Mouse (Mus musculus) fat pad, adult 2 months (tissue): ENCODE data around the gene Gm26897.

ENCODE experiments used
- DNase-seq: peaks from one replicate; pipeline ENCODE4 v3.0.0-alpha.2; 2011; ENCODE audit warnings: low read depth, low spot score; ENCODE audit errors: extremely low read depth

The Gm26897 gene

DNA sequence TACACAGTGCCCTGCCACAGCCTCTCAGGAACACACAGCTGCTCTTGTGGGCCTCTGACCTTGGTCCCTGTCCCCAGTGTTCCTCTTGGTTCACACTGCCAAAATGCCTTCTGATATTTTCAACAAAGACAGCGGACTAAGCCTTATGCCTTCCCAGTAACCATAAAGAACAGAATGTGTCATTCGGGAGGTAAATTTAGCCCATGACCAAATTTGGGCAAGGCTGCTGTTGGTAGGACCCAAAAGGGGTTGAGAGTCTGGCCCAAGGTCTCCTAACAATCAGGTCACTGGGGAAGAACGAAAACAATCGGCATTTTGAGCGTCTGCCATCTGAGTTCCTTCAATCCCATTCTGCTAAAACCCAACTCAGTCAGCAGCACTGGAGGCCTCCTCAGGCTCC, 15.9 kb downstream of the Gm26897 start:
- DNase-seq: no peak

DNA sequence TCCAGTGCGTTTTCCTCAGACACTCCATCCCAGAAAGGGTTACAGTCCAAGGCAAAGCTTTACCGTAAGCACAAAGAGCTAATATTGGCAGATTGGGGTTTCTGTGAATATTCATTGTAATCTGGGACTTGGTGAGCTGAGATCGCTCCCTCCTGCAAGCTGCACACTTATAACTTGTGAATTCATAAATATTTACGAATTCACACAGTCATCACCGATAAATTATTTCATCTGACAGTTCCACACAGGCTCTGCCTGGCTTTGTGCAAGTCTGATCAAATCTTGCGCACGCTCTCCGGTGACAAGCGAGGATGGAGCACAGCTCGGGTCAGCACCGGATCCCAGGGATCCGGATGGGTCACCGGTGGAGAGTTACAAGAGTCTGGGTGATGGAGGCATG, 16.4 kb downstream of the Gm26897 start:
- no peak for DNase-seq

DNA sequence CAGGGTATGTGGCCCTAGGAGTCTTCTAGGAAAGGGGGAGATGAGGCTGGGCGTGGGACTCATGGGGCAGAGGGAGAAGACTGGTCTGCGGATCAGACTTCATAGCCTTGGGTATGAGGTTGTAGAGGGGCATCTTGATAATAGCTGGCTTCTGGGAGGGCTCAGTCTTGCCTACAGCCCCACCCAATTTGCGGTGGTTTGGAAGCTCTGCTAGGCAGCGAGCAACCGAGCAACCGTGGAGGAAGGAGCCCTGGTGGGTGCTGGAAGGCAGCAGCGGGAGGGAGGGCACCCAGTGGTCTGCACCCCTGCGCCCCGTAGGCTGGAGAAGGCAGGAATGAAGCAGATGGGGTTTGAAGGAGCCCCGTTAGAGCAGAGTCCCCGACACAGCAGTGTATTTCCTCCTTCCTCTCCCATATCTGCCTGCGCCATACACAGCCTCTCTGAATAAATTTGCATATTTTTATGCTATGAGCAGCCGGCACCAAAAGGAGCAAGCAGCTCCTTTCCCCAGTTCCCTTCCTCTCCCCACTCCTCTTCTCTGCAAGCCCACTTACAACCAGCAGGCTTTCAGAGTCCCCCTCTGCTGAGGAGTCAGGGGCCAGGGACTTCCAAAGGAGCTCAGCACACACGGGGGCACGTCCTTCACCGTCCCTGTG, 20.9 kb downstream of the Gm26897 start:
- no peak for DNase-seq

DNA sequence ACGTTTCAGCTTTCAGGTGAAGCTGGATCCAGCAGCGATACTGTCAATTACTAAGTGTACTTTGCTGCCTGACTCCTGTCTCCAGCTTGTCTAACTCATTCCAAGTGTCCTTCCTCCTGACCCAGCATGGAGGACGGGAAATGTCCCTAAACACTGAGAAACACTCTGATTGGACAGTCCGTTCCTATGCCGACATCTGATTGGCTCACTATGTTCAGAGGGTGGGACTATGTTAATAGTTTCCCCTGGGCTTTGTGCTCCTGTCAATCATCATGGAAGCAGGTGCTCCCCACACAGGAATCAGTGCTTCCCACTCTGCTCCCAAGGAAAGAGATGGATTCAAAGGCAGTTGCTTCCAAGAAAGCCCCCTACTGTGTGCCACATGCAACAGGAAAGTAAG, 21.6 kb downstream of the Gm26897 start:
- DNase-seq: no peak

DNA sequence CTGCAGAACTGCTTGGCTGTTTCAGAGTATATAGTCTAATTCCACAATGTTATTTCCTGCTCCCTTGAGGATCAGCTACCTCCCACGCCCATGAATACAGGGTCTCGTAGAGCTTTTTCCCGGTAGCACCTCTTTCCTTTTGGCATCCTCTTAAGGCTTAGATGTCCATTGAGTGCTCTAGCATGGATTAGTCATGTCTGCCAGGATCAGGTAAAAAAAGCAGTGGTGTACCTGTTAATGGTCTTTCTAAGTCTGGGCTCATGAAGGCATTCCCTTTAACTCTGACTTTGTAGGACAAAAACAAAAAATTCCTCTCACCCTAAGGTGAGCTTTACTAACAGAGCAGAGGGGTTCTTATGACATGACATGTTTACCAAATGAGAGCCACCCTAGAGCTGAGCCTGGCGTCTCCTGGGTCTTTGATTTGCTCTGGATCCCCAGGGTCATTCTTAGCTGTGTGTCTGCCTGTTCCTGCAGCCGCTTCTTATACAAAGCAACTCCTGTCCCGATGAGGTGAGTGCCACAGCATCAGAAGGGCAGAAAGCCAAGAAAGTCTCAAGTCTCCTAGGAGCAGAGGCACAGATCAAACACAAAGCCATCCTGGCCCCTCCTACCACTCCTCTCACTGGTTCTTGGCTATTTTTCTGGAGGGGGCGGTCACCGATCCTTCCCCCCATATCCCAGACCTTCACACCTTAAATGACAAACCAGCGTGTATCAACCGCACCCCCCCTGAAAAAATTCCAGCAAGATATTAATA, 27.2 kb downstream of the Gm26897 start:
- DNase-seq: no peak

DNA sequence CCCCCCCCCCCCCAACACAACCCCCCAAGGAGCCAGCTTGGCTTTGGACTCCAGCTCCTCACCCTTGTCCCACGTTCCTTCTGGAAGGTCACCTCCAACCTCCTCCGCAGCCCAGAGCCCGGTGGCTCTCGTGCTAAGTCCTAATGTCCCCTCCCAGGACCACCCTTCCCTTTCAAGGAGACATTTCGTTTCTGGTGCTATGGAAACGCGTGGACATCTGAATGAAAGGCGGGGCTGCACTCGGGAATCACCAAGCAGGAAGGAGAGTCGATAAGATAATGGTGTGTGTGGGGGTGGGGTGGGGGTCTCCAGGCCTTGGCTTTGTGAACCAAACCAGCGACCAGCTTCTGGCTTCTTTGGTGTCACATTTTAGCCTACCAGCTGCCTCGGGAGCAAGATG, 27.9 kb downstream of the Gm26897 start:
- DNase-seq: no peak

DNA sequence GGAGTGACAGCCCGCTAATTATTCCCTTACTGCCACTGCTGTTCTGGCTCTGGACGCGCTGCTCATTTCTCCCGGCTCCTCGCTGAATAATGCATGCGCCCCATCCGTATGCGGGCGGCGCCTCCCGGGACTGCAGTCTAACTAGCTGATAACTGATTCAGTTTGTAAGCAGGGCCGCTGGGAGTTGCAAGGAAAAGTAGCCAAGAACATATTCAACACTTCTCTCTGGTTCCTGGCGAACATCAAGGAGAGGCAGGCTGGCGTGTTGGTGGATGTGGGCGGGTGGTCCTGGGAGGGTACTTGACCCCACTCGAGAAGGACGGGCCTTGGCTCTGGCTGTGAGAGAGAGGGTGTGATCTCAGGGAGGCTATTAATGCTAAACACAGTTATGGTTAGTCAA, 28.4 kb downstream of the Gm26897 start:
- DNase-seq: no peak

DNA sequence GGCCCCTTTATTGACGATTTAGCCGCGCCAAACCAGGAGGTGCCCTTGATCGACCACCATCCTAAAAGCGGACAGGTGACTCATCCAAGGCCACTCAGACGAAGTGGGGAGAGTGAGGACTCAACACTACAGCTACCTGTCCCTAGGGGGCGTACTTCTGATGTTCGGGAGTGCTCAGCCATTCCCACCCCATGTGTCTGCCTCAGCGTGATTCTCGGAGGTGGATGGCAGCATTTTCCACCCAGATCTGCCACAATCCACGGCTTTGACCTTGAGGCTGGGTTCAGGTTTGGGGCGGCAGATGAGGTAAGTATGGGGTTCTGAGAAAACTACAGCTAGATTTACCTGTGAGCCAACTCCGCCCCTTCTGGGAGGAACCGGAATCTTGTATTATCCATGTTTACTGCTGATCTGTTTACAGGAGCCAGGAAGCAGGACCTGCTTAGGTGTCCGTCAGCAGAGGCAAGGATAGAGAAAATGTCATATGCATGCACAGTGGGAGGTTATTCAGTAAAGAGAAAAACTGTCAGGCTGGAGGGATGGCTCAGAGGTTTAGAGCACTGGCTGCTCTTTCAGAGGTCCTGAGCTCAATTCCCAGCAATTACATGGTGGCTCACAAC, 32.1 kb downstream of the Gm26897 start:
- no peak for DNase-seq

DNA sequence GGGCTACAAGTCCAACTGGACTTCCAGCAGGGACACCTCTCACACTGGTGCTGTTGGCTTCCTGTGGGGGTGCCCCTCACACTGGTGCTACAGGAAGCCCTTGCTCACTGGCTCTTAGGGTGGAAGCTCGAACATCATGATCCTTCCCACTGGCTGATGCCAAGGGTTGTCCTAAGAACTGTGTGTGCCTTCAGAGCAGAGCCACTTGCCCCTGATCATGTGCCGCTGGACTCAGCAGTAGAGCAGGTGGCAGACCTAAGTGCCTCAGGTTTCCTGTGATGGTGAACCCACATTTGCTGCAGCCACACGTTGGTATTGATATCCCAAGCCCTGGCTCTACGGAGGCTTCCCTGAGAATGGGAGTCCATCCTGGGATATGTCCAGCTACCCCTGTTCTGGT, 33.0 kb downstream of the Gm26897 start:
- no peak for DNase-seq

DNA sequence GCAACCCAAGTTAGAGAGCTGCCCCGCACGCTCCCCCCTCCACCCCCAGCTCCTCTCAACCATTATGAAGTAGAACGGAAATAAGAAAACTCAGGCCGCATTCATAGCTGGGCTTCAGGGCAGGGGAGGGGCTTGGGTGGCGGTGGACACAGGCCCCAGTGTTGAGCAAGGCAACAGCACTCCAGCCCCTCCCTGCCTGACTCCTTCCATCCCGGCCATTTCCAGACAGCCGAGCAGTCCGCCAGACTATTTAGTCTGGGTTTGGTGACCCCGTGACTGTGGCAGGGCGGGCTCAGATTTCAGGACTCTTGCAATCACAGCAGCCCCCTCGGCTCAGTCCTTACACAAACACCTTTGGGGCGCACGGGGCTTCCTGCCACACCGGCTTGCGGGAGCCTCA, 36.5 kb downstream of the Gm26897 start:
- DNase-seq: no peak

DNA sequence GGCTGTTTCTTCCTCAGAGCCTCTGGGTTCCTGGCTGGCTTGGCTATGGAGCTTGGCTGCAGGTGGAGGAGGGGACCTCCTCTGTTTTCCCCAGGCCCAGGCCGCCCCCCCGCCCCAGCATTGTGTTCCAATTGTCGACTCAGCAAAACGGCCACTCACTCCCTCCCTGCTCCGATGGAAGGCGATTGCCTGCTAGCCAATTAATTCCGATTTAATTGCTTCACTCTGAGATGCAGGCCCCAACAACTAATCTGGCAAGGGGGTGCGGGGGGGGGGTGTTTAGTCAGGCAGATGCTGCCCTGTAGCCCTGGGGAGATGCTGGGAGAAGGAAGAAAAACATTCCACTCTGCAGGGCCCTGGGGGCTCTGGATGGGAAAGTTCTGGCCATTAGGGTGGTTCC, 38.4 kb downstream of the Gm26897 start:
- DNase-seq: no peak

DNA sequence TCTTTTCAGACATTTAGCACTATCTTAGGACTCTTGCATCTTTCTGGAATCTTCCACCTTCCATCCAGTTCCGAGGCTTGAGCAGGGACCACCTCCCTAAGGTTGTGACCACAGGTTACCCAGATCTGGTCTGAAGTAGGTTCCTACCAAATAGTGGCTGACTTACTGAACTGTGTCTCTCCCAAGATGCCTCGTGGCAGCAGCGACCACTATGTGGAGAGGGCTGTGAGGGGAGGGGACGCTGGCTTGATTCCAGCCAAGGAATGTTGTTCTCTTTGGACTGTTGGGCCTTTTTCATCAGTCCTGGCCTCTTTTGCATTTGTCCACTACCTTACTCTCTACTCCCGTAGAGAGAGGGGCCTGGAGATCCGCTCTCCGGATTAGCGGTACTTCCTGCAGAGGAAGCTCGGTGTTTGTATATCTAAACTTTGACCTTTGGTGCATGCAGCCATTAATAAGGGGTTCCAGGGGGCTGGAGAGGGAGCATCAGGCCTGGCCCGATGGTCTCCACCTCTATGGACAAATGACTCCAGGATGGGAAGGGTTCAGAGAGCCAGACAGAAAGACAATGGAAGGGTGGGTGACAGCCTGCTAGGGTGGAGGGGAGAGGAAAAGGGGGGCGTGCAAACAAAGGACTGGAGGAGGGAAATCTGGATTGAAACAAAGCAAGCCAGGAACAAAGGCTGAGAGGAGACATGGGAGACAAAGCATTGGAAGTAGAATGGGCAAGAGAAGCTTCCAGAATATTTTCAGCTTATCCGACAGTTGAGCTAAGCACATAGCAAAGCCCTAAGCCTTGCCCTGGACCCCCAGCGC, 39.1 kb downstream of the Gm26897 start:
- no peak for DNase-seq

DNA sequence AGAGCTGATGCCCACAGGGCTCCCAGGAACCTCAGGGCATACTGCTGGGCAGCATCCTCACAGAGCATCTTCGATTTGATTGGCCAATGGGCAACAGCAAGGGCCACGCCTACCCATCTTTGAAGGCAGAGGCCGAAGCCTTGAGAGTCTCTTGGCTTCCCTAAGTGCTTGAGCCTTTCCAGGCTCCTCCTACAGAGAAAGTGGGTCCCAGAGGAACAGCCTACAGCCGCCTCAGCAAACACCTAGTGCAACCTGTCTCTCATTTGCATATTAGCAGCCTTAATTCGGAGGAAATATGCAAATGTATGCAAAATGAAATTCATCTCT, 39.6 kb downstream of the Gm26897 start:
- DNase-seq: no peak

DNA sequence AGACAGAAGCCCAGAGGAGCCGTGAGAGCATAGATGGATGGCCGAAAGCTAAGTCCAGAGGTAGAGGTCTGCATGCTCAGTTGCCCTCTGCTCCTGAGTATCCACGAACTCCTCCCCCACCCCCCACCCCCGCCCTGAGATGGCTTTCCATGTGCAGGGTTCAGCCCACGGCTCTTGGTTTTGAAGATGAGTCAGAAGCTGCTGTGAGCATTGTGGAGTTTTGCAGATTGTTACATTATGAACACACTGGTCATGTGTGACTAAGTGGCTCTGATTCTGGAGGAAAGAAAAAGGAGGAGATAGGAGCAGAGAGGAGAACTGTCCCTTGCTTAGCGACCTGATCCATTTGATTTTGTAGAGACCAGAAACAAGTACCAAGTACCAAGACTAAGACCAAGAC, 42.5 kb downstream of the Gm26897 start:
- DNase-seq: no peak

DNA sequence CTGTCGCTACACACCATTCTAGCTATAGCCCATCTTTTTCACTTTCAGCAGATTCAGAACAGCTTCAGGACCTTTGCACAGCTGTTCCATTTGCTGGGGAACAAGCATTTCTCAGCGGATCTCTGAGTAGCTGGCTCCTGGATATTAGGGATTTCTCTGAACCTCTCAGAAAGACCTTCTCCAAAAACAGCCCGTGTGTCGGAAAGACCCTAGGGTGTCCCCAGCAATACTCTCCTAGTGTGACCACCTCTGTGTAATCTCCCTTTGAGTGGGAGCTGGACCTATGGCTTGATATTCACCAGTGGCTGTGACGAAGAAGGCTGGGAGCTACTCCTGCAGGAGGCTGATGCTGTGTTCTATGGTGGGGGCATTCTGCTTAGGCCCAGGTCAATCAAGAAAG, 44.4 kb downstream of the Gm26897 start:
- no peak for DNase-seq

DNA sequence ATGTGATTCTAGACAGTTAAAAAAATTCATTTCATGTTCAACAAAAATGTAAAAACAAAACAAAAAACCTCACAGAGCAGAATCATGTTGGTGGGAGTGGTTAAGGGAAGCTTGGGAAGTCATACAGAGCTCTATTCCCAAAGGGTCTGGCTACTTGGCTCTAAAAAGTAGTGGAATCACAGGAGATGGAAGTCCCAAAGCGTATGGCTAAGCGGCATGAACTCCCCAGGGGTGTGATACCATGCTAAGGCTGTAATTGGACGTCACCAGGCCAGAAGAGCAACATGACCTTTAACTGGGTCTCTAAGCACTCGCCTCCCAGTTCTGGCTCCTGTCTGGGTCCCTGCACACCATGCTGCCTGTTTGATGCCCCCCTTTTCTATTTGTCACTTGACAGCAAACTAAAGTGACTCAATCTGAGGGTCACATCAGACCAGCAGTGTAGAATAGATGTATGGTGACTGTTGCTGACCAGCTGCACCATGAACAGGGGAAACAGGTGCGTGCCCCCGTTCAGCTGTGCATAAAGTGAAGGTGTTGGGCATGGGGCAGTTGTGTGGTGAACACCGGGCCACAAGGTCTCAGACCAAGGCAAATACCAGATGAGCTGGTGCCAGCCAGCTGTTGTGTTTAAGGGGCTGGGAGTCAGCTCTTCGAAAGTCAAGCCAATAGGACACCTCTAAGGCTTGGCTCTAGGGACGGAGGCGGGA, 46.2 kb downstream of the Gm26897 start:
- DNase-seq: no peak
